ENCODE assay signal across 19 mouse cellular contexts in the genomic region with DNA sequence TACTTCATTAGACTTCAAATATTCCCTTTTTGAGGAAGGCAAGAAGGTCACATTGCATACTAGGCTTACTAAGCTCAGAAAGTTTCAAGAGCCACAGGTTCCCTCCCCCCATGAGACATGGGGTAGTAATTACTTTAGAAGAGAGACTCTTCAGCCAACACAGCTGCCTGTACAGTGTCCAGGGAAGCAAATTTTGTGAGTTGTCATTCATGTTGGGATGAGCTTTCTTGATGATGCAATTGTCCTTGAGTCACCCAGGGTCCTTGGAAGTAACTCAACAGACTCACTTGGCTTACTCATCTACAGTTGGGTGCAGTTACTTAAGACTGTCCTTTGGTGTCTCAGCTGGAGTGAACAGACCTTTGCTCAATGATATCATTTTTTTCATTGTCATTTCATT.
DNase-seq lines count a peak whose midpoint lies in the region; ATAC-seq lines count a peak whose summit lies in the region.
"Had no signal": no experiment of that assay in that cellular context is flagged by ENCODE, and none has a peak within 500 bp of the region (broad histone marks: within the 10 kb centered on the region; RNA-seq: fewer than 3 reads in every experiment).

No protein-coding gene starts in this region.

- no peak overlapping the region for H3K27ac ChIP-seq in kidney, embryonic 16.5 days (ENCODE audit: low read length)
- H3K27ac ChIP-seq: forebrain, embryonic 13.5 days; limb, embryonic 13.5 days; liver, embryonic 14.5 days; midbrain, embryonic 10.5 days; neural tube, embryonic 13.5 days had no signal

- H3K36me3 ChIP-seq in kidney, embryonic 16.5 days (ENCODE audit: insufficient read depth, low read length): no peaks in the 10 kb centered on the region
- H3K36me3 ChIP-seq: limb, embryonic 13.5 days; midbrain, embryonic 10.5 days; neural tube, embryonic 13.5 days had no signal

- no peaks in the 10 kb centered on the region for H3K27me3 ChIP-seq in kidney, embryonic 16.5 days (ENCODE audit: insufficient read depth, low read length)
- H3K27me3 ChIP-seq: forebrain, embryonic 13.5 days; limb, embryonic 13.5 days; neural tube, embryonic 13.5 days had no signal

- no peak overlapping the region for H3K4me2 ChIP-seq in kidney, embryonic 16.5 days (replicated peaks; ENCODE audit: low read depth, low read length)
- H3K4me2 ChIP-seq: forebrain, embryonic 13.5 days; limb, embryonic 13.5 days; neural tube, embryonic 13.5 days had no signal

- no peak for ATAC-seq in kidney, embryonic 16.5 days (ENCODE audit: low FRiP score, low TSS enrichment)
- no peak for ATAC-seq in monocyte, adult 5-6 weeks (replicated peaks; ENCODE audit: insufficient number of reproducible peaks, low FRiP score, low TSS enrichment, poor library complexity, severe bottlenecking)
- ATAC-seq: forebrain, embryonic 13.5 days had no signal

- H3K9ac ChIP-seq in kidney, embryonic 16.5 days (replicated peaks; ENCODE audit: low read length): no peak overlapping the region
- H3K9ac ChIP-seq: forebrain, embryonic 13.5 days; limb, embryonic 13.5 days; liver, embryonic 14.5 days; neural tube, embryonic 13.5 days had no signal

- no peaks in the 10 kb centered on the region for H3K9me3 ChIP-seq in kidney, embryonic 16.5 days (ENCODE audit: low read length)
- H3K9me3 ChIP-seq: forebrain, embryonic 13.5 days; limb, embryonic 13.5 days; midbrain, embryonic 10.5 days; neural tube, embryonic 13.5 days had no signal

- no peaks in the 10 kb centered on the region for H3K4me1 ChIP-seq in kidney, embryonic 16.5 days (ENCODE audit: insufficient read depth, low read length)
- H3K4me1 ChIP-seq: forebrain, embryonic 13.5 days; limb, embryonic 13.5 days; midbrain, embryonic 10.5 days; neural tube, embryonic 13.5 days had no signal

- H3K4me3 ChIP-seq in kidney, embryonic 16.5 days (ENCODE audit: low read length): no peak overlapping the region
- H3K4me3 ChIP-seq: forebrain, embryonic 13.5 days; limb, embryonic 13.5 days; midbrain, embryonic 10.5 days; neural tube, embryonic 13.5 days had no signal

- peak; percentile 30 to 81 for DNase-seq in adrenal gland, adult (ENCODE audit: inconsistent age in 2 of 2, low spot score in 1 of 2)
- no peak for DNase-seq in adrenal gland, postnatal 25 days
- DNase-seq in lung, postnatal 36 days: peak; percentile 37
- no peak for DNase-seq in lung, postnatal 4 days
- peak; percentile 62 for DNase-seq in gastrocnemius, postnatal 25 days
- no peak for DNase-seq in frontal cortex, adult 2 months (ENCODE audit: extremely low spot score in 1 of 2, low spot score in 1 of 2)
- DNase-seq: cerebellum, adult 11 months; cerebellum, postnatal 25 days; kidney, adult 9 months; kidney, postnatal 4 days; right cerebral cortex, postnatal 14 days; thymus, postnatal 36 days had no signal

Comparison
In these comparisons a context has a peak if more than half of its experiments do, and no peak if none do; other contexts are left out.
1. DNase-seq: peak in adrenal gland, adult (2 of 2), lung, postnatal 36 days (single experiment) and gastrocnemius, postnatal 25 days (single experiment); none in adrenal gland, postnatal 25 days (single experiment), lung, postnatal 4 days (0 of 2) and frontal cortex, adult 2 months (0 of 2).